Mouse (Mus musculus): ENCODE measurements around the gene Snx30. TPM values are rescaled to one million over a fixed set of nuclear protein-coding genes. Genes with fewer than 3 reads are reported as not detected.

The Snx30 gene
- polyA plus RNA-seq, 1 experiment from 2014 or later: 17.3 TPM

DNA sequence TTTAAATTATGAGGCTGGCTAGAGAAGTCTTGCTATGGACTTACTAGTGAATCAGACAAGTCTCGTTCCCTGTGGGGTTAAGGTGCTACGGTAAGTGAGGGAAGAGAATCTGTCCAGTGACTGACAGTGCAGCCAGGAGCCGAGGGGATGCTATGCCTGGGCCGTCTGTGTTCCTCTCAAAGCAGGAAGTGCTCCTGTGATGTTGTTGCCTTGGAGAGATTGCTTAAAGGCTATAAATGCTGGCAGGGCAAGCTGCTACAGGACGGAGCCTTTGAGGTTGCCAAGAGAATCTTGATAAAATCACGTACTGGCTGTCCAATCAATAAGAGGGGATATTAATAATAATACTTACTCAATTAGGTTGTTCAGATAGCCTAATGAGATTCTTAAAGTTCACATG, 27.2 kb downstream of the Snx30 start:
- Histone ChIP-seq H3K36me3 (0 out of 2 replicates have a peak, but pooled peaks cover 6% of the 10 kb centered on the region), H3K9ac (no peak overlapping the region), H3K27ac (no peak overlapping the region), H3K9me3 (replicated peaks) (no peaks in the 10 kb centered on the region), H3K4me2 (replicated peaks) (no peak overlapping the region), H3K4me1 (0 out of 2 replicates have a peak, but pooled peaks cover 2% of the 10 kb centered on the region), H3K27me3 (no peaks in the 10 kb centered on the region), H3K4me3 (no peak overlapping the region)
- 77% methylated on average over 6 of the region's 6 CpGs for WGBS
- no peak for ATAC-seq (ENCODE audit: low FRiP score)

DNA sequence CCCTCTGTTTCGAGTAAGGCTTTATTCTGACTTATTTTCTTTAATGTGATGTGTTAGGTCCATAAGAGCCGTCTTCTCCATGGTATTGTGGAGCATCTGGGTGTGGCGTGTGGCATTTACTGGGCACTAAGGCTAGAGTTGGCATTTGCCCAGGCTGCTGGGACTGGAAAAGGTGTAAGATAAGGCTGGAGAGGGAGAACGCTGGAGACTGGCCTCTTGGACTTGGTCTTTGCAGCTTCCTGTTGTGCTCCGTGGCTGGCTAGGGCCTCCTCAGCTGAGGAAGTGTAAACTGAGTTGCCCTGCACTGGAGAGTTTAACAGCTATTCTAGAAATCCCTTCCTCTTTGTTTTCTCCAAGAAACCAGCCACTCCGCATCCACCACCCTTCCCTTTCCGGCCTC, 32.0 kb downstream of the Snx30 start:
- 0 out of 2 replicates have a peak, but pooled peaks cover 6% of the 10 kb centered on the region for H3K36me3 ChIP-seq
- 0 out of 2 replicates have a peak, but pooled peaks cover 2% of the 10 kb centered on the region for H3K4me1 ChIP-seq
- H3K27me3 ChIP-seq: no peaks in the 10 kb centered on the region
- no peak overlapping the region for H3K27ac ChIP-seq
- H3K9me3 ChIP-seq (replicated peaks): no peaks in the 10 kb centered on the region
- no peak overlapping the region for H3K4me3 ChIP-seq
- no peak overlapping the region for H3K4me2 ChIP-seq (replicated peaks)
- 80% methylated on average over 7 of the region's 7 CpGs for WGBS
- no peak for ATAC-seq (ENCODE audit: low FRiP score)
- H3K9ac ChIP-seq: no peak overlapping the region

DNA sequence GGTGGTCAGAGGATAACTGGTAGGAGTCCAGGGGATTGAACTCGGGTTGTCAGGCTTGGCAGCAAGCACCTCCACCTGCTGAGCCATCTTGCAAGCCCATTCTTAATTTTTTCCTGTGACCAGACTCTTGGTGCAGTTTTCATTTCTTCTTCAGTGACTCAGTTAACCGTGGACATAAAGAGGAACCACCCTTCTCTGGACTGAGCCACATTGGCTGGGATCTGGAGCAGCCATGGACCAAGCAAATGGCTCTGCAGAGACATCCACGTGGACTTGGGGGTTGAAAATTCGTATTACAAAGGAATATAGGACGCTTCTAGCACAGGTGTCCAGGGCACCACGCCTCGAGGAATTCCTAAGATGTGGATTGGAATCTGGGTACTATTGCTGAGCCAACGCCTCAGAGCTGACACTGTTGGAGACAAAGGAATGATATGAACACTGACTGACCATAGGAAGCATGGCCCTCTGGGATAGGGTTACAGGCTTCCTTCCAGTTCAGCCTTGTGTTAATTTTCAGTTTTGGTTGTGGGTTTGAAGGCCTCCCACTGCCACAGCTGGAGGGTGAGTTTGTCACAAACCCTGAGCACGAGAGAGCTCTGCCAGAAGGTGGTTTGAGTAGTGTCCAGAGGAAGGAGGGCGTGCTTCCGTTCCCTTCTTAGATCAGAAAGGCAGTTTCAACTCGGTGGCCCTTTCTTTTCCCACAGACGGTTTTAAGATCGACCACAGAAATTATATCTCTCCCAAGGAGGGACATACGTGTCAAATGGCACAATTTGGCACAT, 39.0 kb downstream of the Snx30 start:
- WGBS: 89% methylated on average over 15 of the region's 15 CpGs
- no peak overlapping the region for H3K4me2 ChIP-seq (replicated peaks)
- H3K4me1 ChIP-seq: no peaks in the 10 kb centered on the region
- peaks cover 5% of the 10 kb centered on the region for H3K36me3 ChIP-seq
- H3K4me3 ChIP-seq: no peak overlapping the region
- no peak for ATAC-seq (ENCODE audit: low FRiP score)
- H3K9ac ChIP-seq: no peak overlapping the region
- H3K9me3 ChIP-seq (replicated peaks): no peaks in the 10 kb centered on the region
- no peak overlapping the region for H3K27ac ChIP-seq
- no peaks in the 10 kb centered on the region for H3K27me3 ChIP-seq

DNA sequence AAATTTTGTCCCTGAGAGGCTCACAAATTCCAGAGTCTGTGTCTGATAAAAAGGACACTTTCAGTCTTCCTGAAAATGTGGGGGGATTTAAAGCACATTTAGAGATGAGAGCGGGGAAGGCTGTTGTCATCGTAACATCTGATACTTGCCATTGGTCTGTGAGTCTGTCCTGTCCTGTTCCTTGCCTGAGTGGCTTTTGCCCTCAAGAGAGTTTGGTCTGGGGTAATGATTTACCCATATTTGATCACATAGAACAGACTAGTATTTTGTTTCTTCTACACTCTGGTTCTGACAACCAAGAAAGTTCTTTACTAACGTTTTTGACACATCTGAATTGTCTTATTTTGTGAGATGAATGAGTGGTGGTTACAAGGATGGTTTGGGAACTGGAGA, 39.6 kb downstream of the Snx30 start:
- WGBS: 90% methylated on average over 3 of the region's 3 CpGs

DNA sequence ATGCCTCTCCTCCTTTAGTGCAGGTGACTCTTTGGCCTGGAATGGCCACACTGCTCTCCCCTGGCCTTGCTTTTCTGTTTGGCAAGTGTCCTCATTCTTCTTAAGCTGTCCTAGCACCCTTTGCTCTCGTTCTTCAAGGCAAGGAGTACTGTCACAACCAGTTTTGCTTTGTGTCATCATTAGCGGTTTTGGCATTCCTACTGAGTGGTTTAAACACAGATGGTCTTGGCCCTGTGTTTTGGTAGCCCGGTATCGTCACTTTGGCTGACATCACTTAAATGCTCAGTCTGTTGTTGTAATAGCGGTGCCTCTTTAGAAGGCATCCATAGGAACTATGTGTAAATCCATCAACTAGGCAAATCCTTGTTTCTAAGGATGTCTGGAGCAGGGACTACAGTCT, 41.8 kb downstream of the Snx30 start:
- no peak for ATAC-seq (ENCODE audit: low FRiP score)
- WGBS: 92% methylated on average over 5 of the region's 5 CpGs
- no peak overlapping the region for H3K9ac ChIP-seq

More for the DNA sequence above, 39.6 kb downstream of the Snx30 start:
- ATAC-seq (ENCODE audit: low FRiP score): no peak
- H3K27me3 ChIP-seq: no peaks in the 10 kb centered on the region
- H3K4me2 ChIP-seq (replicated peaks): no peak overlapping the region
- H3K9me3 ChIP-seq (replicated peaks): no peaks in the 10 kb centered on the region
- H3K4me1 ChIP-seq: no peaks in the 10 kb centered on the region
- H3K27ac ChIP-seq: no peak overlapping the region
- no peak overlapping the region for H3K9ac ChIP-seq
- H3K36me3 ChIP-seq: peaks cover 5% of the 10 kb centered on the region
- no peak overlapping the region for H3K4me3 ChIP-seq

DNA sequence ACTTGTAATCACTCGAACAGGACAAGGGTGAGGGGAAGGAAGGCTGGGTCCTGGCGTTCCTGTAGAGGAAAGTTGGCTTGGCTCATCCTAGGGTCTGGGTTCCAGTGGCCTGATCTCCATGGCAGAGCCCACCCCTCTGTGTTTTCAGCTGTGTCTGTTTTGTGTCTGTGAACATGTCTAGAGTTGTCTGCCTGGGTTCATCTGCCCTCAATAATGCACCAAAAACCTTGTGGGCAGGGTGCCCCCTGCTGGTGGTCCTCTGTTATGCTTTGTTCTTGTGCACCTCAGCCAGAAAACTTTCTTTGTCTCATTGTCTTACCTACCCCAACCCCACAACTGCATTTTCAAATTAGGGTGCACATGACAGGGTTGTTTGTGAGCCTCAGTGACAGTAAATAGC, 44.5 kb downstream of the Snx30 start:
- 93% methylated on average over 2 of the region's 2 CpGs for WGBS
- H3K9ac ChIP-seq: no peak overlapping the region
- H3K4me3 ChIP-seq: no peak overlapping the region
- peaks cover 5% of the 10 kb centered on the region for H3K36me3 ChIP-seq
- ATAC-seq (ENCODE audit: low FRiP score): 0 out of 2 replicates have a peak, but pooled peaks have one; percentile 32
- H3K4me2 ChIP-seq (replicated peaks): no peak overlapping the region
- H3K27ac ChIP-seq: no peak overlapping the region
- no peaks in the 10 kb centered on the region for H3K9me3 ChIP-seq (replicated peaks)
- H3K4me1 ChIP-seq: no peaks in the 10 kb centered on the region
- H3K27me3 ChIP-seq: no peaks in the 10 kb centered on the region

More for the DNA sequence above, 41.8 kb downstream of the Snx30 start:
- Histone ChIP-seq H3K36me3 (peaks cover 5% of the 10 kb centered on the region), H3K9me3 (replicated peaks) (no peaks in the 10 kb centered on the region), H3K4me2 (replicated peaks) (no peak overlapping the region), H3K4me3 (no peak overlapping the region), H3K27me3 (no peaks in the 10 kb centered on the region), H3K4me1 (no peaks in the 10 kb centered on the region), H3K27ac (no peak overlapping the region)

DNA sequence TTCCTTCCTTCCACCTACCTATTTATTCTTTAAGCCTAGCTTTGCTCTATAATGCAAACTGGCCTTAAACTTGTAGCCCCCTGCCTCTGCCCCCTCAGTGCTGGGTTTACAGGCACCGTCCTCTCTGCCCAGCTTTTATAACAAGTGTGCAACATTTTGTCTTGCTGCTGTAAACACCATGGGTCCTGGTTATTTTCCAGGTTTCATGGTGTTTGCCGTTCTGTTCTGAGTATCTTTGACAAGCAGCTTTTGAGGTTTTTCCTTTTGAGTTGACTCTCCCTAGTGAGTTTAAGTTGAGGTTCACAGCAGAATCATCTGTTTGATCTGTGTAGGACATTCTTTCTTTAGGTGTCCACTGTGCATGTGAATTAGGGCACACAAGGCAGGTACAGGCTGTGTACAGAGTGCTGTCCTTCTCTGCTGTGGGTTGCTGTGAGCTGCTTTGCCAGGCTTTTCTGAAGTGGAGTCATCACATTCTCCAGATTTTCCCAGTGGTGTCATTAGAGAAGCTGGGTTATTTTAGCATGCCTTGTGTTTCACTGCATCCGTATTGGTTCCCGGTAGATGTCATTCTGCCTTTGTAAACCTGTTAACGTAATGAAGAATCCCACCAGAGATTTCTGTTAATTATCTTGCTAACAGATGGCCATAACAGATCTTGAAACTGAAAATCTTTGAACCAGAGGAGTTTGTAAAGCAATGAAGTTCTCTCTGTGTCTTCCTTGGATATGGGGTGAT, 45.4 kb downstream of the Snx30 start:
- Histone ChIP-seq H3K9ac (no peak overlapping the region), H3K4me3 (no peak overlapping the region), H3K27ac (no peak overlapping the region), H3K27me3 (no peaks in the 10 kb centered on the region), H3K36me3 (peaks cover 3% of the 10 kb centered on the region), H3K9me3 (replicated peaks) (no peaks in the 10 kb centered on the region), H3K4me2 (replicated peaks) (no peak overlapping the region), H3K4me1 (no peaks in the 10 kb centered on the region)
- WGBS: 79% methylated on average over 5 of the region's 5 CpGs
- no peak for ATAC-seq (ENCODE audit: low FRiP score)

DNA sequence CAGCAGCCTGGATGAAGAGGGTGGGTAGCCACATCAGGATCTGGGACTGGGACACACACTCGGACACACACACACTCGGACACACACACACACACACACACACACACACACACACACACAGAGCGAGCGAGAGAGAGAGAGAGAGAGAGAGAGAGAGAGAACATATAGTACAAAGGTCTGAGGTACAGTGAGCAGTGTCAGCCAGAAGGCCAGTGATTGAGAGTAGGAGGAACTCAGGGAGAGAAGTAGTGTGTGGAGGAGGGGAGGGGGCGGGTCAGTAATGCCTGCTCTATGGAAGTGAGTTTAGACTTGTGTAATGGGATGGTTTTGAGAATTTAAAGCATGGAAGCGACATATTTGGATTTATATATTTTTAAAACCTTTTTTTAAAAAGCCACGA, 47.5 kb downstream of the Snx30 start:
- H3K4me1 ChIP-seq: no peaks in the 10 kb centered on the region
- no peak overlapping the region for H3K9ac ChIP-seq
- H3K4me3 ChIP-seq: no peak overlapping the region
- no peak overlapping the region for H3K4me2 ChIP-seq (replicated peaks)
- H3K36me3 ChIP-seq: no peaks in the 10 kb centered on the region
- H3K9me3 ChIP-seq (replicated peaks): no peaks in the 10 kb centered on the region
- no peaks in the 10 kb centered on the region for H3K27me3 ChIP-seq
- no peak for ATAC-seq (ENCODE audit: low FRiP score)
- H3K27ac ChIP-seq: no peak overlapping the region
- 91% methylated on average over 7 of the region's 7 CpGs for WGBS

DNA sequence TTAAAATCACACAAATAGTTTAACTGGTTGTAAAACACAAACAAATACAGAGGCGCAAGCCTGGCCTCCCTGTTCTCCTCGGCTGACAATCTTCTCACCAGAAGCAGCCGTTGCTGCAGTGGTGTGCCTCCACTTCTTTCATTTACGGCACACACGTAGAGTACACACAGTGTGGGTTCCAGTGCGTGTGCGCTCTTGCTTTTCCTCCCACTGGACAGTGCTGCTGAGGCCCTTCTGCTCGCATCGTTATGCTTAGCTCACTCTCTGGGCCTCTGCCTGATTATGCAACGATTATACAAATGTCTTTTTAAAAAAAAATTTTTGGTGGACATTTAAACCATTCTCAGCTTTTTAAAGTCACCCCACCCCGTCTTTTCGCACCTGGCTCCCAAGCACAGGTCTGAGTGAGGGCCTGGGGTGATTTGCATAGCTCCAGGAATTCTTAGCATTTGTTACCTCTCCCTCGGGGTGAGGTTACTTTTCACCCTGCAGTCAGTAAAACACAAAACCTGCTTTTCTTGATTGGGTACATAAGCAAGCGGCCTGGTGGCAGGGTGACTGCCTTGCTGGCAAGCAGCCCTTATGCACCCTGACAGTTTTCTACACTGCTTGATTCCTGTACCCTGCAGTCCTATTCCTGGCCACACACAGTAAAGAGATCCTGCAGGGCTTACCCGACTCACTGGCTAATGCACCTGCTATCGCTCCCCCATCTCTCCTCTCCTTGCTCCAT, 54.2 kb downstream of the Snx30 start:
- 0 out of 2 replicates have a peak overlapping the region, but pooled peaks have one; percentile 17 for H3K27ac ChIP-seq
- WGBS: 66% methylated on average over 16 of the region's 16 CpGs

DNA sequence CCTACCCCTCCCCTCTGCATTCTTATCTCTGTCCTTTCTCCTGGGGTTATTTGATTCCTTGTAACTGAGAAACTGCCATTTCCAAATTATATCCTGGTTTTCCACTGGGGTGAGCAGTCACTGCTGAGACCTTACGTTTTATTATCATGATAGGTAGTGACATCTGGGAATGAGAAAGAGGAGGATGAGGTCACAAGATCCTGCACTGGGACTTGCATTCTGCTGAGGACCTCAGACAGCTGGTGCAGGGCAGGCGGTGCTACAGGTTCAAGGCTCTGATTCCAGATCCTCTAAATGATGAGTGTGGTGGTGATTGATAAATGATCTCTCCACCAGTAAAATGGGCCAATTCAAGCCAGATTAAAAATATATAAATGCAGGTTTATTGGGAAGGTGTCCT, 54.8 kb downstream of the Snx30 start:
- 75% methylated on average over 2 of the region's 2 CpGs for WGBS
- peaks cover 3% of the 10 kb centered on the region; the same call in 1 of the 2 replicates for H3K4me1 ChIP-seq
- ATAC-seq (ENCODE audit: low FRiP score): peak; percentile 51; the same call in 1 of the 2 replicates
- no peaks in the 10 kb centered on the region for H3K9me3 ChIP-seq (replicated peaks)
- H3K27ac ChIP-seq: no peak overlapping the region
- no peaks in the 10 kb centered on the region for H3K27me3 ChIP-seq
- no peak overlapping the region for H3K4me3 ChIP-seq
- no peak overlapping the region for H3K4me2 ChIP-seq (replicated peaks)
- no peak overlapping the region for H3K9ac ChIP-seq
- no peaks in the 10 kb centered on the region for H3K36me3 ChIP-seq

More for the DNA sequence above, 54.2 kb downstream of the Snx30 start:
- peak; percentile 76 for ATAC-seq (ENCODE audit: low FRiP score)
- H3K27me3 ChIP-seq: no peaks in the 10 kb centered on the region
- no peaks in the 10 kb centered on the region for H3K9me3 ChIP-seq (replicated peaks)
- no peak overlapping the region for H3K4me2 ChIP-seq (replicated peaks)
- H3K4me3 ChIP-seq: no peak overlapping the region
- no peak overlapping the region; the same call in 1 of the 2 replicates for H3K9ac ChIP-seq
- H3K4me1 ChIP-seq: peaks cover 3% of the 10 kb centered on the region; the same call in 1 of the 2 replicates
- H3K36me3 ChIP-seq: no peaks in the 10 kb centered on the region

DNA sequence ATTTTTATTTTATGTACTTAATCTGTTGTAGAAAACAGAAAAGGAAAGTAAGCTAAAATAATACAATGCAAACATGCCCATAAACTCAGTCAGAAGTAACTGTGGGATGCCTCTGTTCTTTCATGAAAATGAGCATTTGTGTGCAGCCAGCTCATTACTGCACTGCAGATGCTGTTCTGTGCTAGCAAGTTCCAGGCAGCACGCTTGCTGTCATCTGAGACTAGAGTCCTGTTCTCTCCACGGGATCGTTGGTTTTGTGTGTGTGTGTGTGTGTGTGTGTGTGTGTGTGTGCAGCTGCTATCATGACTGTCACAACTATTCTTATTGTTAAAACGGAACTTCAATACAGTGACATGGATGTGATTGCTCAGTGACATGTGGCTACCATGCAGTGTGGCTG, 56.2 kb downstream of the Snx30 start:
- H3K36me3 ChIP-seq: no peaks in the 10 kb centered on the region
- H3K9ac ChIP-seq: no peak overlapping the region
- no peak overlapping the region for H3K27ac ChIP-seq
- H3K27me3 ChIP-seq: no peaks in the 10 kb centered on the region
- peaks cover 3% of the 10 kb centered on the region; the same call in 1 of the 2 replicates for H3K4me1 ChIP-seq
- H3K9me3 ChIP-seq (replicated peaks): no peaks in the 10 kb centered on the region
- ATAC-seq (ENCODE audit: low FRiP score): no peak
- H3K4me3 ChIP-seq: no peak overlapping the region
- WGBS: 61% methylated on average over 4 of the region's 4 CpGs
- no peak overlapping the region for H3K4me2 ChIP-seq (replicated peaks)

DNA sequence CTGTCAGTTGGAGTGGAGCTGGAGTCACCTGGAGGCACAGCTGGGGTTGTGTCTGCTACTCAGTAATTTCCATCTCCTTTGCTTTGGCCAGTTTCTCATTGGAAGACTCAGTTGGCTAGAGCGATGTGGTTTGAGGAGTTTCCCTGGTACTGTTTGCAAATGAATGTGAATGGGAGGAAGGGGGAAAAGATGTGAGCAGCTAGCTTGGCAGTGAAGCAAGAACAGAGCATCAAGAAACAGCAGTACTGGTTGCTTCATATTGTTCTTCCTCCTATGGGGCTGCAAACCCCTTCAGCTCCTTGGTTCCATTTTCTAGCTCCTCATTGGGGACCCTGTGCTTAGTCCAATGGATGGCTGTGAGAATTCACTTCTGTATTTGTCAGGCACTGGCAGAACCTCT, 56.7 kb downstream of the Snx30 start:
- no peak overlapping the region for H3K4me2 ChIP-seq (replicated peaks)
- no peak overlapping the region for H3K9ac ChIP-seq
- H3K4me3 ChIP-seq: no peak overlapping the region
- H3K36me3 ChIP-seq: no peaks in the 10 kb centered on the region
- H3K27ac ChIP-seq: no peak overlapping the region
- H3K27me3 ChIP-seq: no peaks in the 10 kb centered on the region
- peaks cover 3% of the 10 kb centered on the region; the same call in 1 of the 2 replicates for H3K4me1 ChIP-seq
- ATAC-seq (ENCODE audit: low FRiP score): no peak
- H3K9me3 ChIP-seq (replicated peaks): no peaks in the 10 kb centered on the region
- WGBS: 100% methylated on average over 1 of the region's 1 CpGs

All from hindbrain, embryonic 12.5 days (tissue).